Mouse (Mus musculus): ENCODE measurements around the gene Gm20708. TPM values are rescaled to one million over a fixed set of nuclear protein-coding genes. Genes with fewer than 3 reads are reported as not detected.
"Not testable (repeated sequence)": the region's sequence is repeated elsewhere in the genome, so short reads cannot be mapped to it uniquely, and the experiment has no call there.

The Gm20708 gene
- polyA plus RNA-seq, 1 experiment from 2014 or later, result 0.45 TPM

DNA sequence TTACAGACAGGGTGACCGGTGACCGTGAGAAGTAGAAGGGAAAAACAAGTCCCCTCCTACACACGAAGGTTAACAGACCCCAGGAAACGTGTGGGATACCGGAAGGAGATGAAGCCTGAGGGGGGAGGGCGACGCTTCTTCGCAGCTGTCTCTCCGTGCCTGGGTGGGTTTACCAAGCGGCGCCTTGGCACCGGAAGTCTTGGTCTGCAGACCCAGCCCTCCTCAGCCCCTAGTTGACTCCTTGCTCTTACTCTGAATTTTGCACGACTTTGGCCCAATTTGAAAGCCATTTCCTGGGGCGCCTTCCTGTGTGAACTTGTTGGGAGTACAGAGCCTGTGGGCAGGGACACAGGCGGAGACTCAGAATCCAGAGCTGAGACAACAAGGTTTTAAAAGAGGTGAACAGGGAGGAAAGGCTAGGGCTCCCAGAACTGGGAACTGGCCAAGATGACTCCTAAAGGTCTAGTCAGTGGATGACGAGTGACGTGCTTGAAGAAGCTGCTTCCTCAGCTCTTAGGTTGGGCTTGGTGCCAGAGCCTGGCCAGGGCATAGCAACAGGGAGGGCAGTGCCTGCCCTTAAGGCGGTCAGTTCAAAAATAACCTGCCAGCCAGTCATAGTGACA is 28.2 kb upstream of the Gm20708 start:
- Histone ChIP-seq H3K27ac (replicated peaks) (peak overlapping the region; percentile 99), H3K9ac (peak overlapping the region; percentile 92), H3K4me2 (peak overlapping the region; percentile 96), H3K4me3 (replicated peaks) (peak overlapping the region; percentile 74), H3K4me1 (replicated peaks) (peaks cover 82% of the 10 kb centered on the region), H3K36me3 (replicated peaks) (peaks cover 52% of the 10 kb centered on the region), H3K9me3 (replicated peaks) (no peaks in the 10 kb centered on the region), H3K27me3 (no peaks in the 10 kb centered on the region)
- ATAC-seq (ENCODE audit: insufficient read depth), result peak; percentile 8
- 2% methylated on average over 18 of the region's 18 CpGs for WGBS (ENCODE audit: insufficient replicate concordance)

DNA sequence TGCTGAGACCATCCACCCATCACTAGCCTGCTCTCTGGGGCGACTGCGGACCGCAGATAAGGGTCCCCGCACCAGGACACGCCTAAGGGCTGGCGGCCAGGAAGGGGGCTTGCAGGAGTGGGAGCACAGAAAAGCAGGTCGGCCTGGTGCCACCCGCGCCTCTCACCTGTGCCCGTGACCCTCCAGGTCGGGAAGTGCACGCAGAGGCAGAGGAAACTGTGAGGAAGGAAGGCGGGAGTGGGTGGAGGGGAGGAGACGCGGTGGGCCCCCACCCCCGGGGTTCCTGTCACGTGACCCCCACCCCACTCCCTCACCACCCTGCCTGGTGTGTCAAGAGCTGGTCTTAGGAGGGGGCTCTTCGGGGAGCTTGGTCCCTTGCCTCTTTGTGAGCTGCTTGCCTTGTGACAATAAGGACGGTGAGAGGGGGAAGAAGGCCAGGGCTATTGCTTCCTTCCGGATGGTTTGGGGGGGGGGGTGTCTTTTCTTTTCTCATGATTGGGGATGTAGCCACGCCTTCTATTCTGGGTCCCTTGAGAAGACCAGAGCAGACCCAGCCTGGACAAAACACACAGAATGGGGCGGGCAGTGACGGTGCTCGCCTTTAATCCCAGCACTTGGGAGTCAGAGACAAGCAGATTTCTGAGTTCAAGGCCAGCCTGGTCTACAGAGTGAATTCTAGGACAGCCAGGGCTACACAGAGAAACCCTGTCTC is 27.3 kb upstream of the Gm20708 start, which contains the start of the genes Tmc8 and Tmc6:
Tmc8 (plus strand) TSS at position 84 of the 712 bp plus-strand sequence.
Tmc6 (minus strand) TSS at position 206 of the 712 bp plus-strand sequence.
- Histone ChIP-seq H3K27me3 (no peaks in the 10 kb centered on the region), H3K36me3 (replicated peaks) (peaks cover 52% of the 10 kb centered on the region), H3K4me2 (peak within 1 kb of the TSS; percentile 96), H3K9ac (peak within 1 kb of the TSS; percentile 92), H3K27ac (replicated peaks) (peak within 1 kb of the TSS; percentile 99), H3K4me3 (replicated peaks) (peak within 1 kb of the TSS; percentile 74), H3K9me3 (replicated peaks) (no peaks in the 10 kb centered on the region), H3K4me1 (replicated peaks) (peaks cover 78% of the 10 kb centered on the region)
- ATAC-seq (ENCODE audit: insufficient read depth), result peak; percentile 57
- 8% methylated on average over 24 of the region's 24 CpGs for WGBS (ENCODE audit: insufficient replicate concordance)

DNA sequence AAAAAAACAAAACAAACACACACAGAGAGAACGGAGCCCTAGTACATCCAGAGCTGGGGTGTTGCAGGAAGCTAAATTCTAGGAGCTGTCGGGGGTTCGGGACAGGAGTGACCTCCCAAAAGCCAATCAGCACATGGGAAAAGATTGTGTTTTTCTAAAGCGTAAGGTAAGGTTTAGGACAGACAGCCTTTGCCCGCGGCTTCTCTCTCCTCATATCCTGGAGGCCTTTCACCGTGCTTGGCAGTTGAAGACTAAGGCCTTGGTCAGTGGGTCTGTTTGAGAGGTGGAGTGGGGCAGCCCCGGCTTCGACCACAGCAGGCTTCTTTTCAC is 26.8 kb upstream of the Gm20708 start:
- peaks cover 73% of the 10 kb centered on the region for H3K4me1 ChIP-seq (replicated peaks)
- no peaks in the 10 kb centered on the region for H3K9me3 ChIP-seq (replicated peaks)
- H3K4me3 ChIP-seq (replicated peaks), result peak overlapping the region; percentile 74
- peaks cover 52% of the 10 kb centered on the region for H3K36me3 ChIP-seq (replicated peaks)
- 10% methylated on average over 9 of the region's 9 CpGs for WGBS (ENCODE audit: insufficient replicate concordance)
- H3K4me2 ChIP-seq, result peak overlapping the region; percentile 96
- H3K27me3 ChIP-seq, result no peaks in the 10 kb centered on the region
- no peak for ATAC-seq (ENCODE audit: insufficient read depth)
- H3K27ac ChIP-seq (replicated peaks), result peak overlapping the region; percentile 99
- peak overlapping the region; percentile 92 for H3K9ac ChIP-seq

DNA sequence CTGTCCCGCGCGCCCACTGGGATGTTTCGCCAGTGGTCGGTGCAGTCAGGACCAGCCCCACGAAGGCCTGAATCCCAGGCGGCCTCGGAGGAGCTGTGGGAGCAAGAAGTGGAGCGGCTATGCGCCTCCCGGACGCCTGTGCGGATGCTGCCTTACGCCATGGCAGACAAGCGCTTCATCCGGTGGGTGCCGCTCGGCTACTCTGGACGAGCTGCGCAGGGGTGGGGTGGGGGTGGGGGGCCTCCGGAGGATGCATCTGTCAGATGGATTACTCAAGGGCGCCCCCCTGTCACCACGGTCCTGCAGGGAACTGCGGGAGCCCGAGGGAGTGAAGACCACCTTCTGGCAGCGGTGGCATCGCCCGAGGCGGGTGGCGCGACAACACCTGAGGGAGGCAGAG is 26.4 kb upstream of the Gm20708 start:
- peaks cover 52% of the 10 kb centered on the region for H3K36me3 ChIP-seq (replicated peaks)
- H3K4me1 ChIP-seq (replicated peaks), result peaks cover 69% of the 10 kb centered on the region
- ATAC-seq (ENCODE audit: insufficient read depth), result peak; percentile 1
- H3K27ac ChIP-seq (replicated peaks), result peak overlapping the region; percentile 99
- WGBS (ENCODE audit: insufficient replicate concordance), result 1% methylated on average over 31 of the region's 31 CpGs
- peak overlapping the region; percentile 92 for H3K9ac ChIP-seq
- peak overlapping the region; percentile 74 for H3K4me3 ChIP-seq (replicated peaks)
- peak overlapping the region; percentile 96 for H3K4me2 ChIP-seq
- no peaks in the 10 kb centered on the region for H3K27me3 ChIP-seq
- H3K9me3 ChIP-seq (replicated peaks), result no peaks in the 10 kb centered on the region

GRCm38 (mm10) chr11:117783683-117784309 is 25.7 kb upstream of the Gm20708 start:
- peak; percentile 20; the same call in 1 of the 2 replicates for ATAC-seq (ENCODE audit: insufficient read depth)
- peak overlapping the region; percentile 99 for H3K27ac ChIP-seq (replicated peaks)
- peak overlapping the region; percentile 96 for H3K4me2 ChIP-seq
- H3K9me3 ChIP-seq (replicated peaks), result no peaks in the 10 kb centered on the region
- H3K4me1 ChIP-seq (replicated peaks), result peaks cover 62% of the 10 kb centered on the region
- no peaks in the 10 kb centered on the region for H3K27me3 ChIP-seq
- peak overlapping the region; percentile 92 for H3K9ac ChIP-seq
- H3K36me3 ChIP-seq (replicated peaks), result peaks cover 51% of the 10 kb centered on the region
- peak overlapping the region; percentile 74 for H3K4me3 ChIP-seq (replicated peaks)
- 39% methylated on average over 10 of the region's 10 CpGs for WGBS (ENCODE audit: insufficient replicate concordance)

- peak overlapping the region; percentile 41 for H3K4me2 ChIP-seq
- WGBS (ENCODE audit: insufficient replicate concordance), result 13% methylated on average over 10 of the region's 10 CpGs
- no peaks in the 10 kb centered on the region for H3K9me3 ChIP-seq (replicated peaks)
- ATAC-seq (ENCODE audit: insufficient read depth), result no peak
- H3K36me3 ChIP-seq (replicated peaks), result peaks cover 60% of the 10 kb centered on the region
- peak overlapping the region; percentile 99 for H3K27ac ChIP-seq (replicated peaks)
- H3K4me3 ChIP-seq (replicated peaks), result no peak overlapping the region
- peak overlapping the region; percentile 17; the same call in 1 of the 2 replicates for H3K9ac ChIP-seq
- no peaks in the 10 kb centered on the region for H3K27me3 ChIP-seq
- H3K4me1 ChIP-seq (replicated peaks), result peaks cover 70% of the 10 kb centered on the region
Observed at GRCm38 (mm10) chr11:117786294-117786693, 23.2 kb upstream of the Gm20708 start.

DNA sequence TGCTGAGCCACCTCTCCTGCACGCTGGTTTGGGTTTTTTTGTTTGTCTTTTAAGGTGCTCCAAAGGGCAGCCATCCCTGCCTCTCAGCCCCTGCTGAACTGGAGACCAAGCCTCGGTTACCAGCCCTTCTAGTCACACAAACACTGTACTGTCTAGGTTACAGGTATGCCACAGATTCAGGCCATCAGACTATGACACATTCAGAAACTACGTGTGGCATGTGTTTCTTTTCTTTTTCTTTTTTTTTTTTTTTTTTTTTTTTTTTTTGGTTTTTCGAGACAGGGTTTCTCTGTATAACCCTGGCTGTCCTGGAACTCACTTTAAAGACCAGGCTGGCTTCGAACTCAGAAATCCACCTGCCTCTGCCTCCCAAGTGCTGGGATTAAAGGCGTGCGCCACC is 21.0 kb upstream of the Gm20708 start:
- Histone ChIP-seq H3K36me3 (replicated peaks) (peaks cover 73% of the 10 kb centered on the region), H3K27ac (replicated peaks) (0 out of 2 replicates have a peak overlapping the region, but pooled peaks have one; percentile 20), H3K4me1 (replicated peaks) (peaks cover 70% of the 10 kb centered on the region)
- not testable (repeated sequence) for H3K4me2 ChIP-seq; H3K9ac ChIP-seq; H3K4me3 ChIP-seq (replicated peaks); H3K27me3 ChIP-seq; H3K9me3 ChIP-seq (replicated peaks); ATAC-seq (ENCODE audit: insufficient read depth)
- WGBS (ENCODE audit: insufficient replicate concordance), result 84% methylated on average over 7 of the region's 7 CpGs

- ATAC-seq (ENCODE audit: insufficient read depth), result peak; percentile 58
- Histone ChIP-seq H3K9ac (peak overlapping the region; percentile 39), H3K36me3 (replicated peaks) (peaks cover 57% of the 10 kb centered on the region), H3K9me3 (replicated peaks) (no peaks in the 10 kb centered on the region), H3K27ac (replicated peaks) (peak overlapping the region; percentile 85), H3K4me2 (peak overlapping the region; percentile 80), H3K4me3 (replicated peaks) (peak overlapping the region; percentile 46), H3K27me3 (no peaks in the 10 kb centered on the region), H3K4me1 (replicated peaks) (peaks cover 67% of the 10 kb centered on the region)
- 4% methylated on average over 14 of the region's 14 CpGs for WGBS (ENCODE audit: insufficient replicate concordance)
Observed at GRCm38 (mm10) chr11:117790286-117790685, 19.2 kb upstream of the Gm20708 start.

DNA sequence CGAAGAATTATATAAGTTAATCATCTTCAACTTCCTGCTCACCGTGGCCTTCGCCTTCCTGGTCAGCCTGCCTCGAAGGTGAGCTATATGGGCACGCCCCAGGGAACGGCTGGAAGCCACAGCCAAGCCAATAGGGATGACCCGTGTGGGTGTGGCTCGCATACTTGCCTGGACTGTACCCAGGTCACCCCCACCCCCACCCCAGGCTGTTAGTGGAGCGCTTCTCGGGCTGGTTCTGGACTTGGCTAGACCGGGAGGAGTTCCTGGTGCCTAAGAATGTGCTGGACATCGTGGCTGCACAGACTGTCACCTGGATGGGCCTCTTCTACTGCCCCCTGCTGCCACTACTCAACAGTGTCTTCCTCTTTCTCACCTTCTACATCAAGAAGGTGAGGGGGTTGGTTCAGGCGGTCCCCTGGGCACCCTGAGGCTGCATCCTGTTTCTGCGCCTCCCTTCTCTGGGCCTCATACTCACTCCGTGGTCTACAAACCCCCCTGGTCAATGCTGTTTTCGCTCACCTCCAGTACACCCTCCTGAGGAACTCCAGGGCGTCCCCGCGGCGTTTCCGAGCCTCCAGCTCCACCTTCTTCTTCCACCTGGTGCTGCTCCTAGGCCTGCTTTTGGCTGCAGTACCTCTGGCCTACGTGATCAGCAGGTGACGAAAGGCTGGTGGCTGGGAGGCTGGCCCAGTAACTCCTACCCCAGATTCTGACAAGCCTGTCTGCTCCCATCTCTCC is 18.6 kb upstream of the Gm20708 start:
- peak overlapping the region; percentile 46 for H3K4me3 ChIP-seq (replicated peaks)
- H3K27me3 ChIP-seq, result no peaks in the 10 kb centered on the region
- peak; percentile 73 for ATAC-seq (ENCODE audit: insufficient read depth)
- H3K9me3 ChIP-seq (replicated peaks), result no peaks in the 10 kb centered on the region
- H3K27ac ChIP-seq (replicated peaks), result peak overlapping the region; percentile 85
- H3K4me1 ChIP-seq (replicated peaks), result peaks cover 67% of the 10 kb centered on the region
- peak overlapping the region; percentile 80 for H3K4me2 ChIP-seq
- H3K36me3 ChIP-seq (replicated peaks), result peaks cover 51% of the 10 kb centered on the region
- 40% methylated on average over 23 of the region's 23 CpGs for WGBS (ENCODE audit: insufficient replicate concordance)
- H3K9ac ChIP-seq, result peak overlapping the region; percentile 39

GRCm38 (mm10) chr11:117791441-117791761 is 18.1 kb upstream of the Gm20708 start:
- H3K9ac ChIP-seq, result peak overlapping the region; percentile 39; the same call in 1 of the 2 replicates
- H3K4me1 ChIP-seq (replicated peaks), result peaks cover 68% of the 10 kb centered on the region
- peaks cover 46% of the 10 kb centered on the region for H3K36me3 ChIP-seq (replicated peaks)
- no peak overlapping the region for H3K4me3 ChIP-seq (replicated peaks)
- no peaks in the 10 kb centered on the region for H3K9me3 ChIP-seq (replicated peaks)
- H3K4me2 ChIP-seq, result peak overlapping the region; percentile 80
- peak overlapping the region; percentile 85 for H3K27ac ChIP-seq (replicated peaks)
- H3K27me3 ChIP-seq, result no peaks in the 10 kb centered on the region
- 82% methylated on average over 9 of the region's 9 CpGs for WGBS (ENCODE audit: insufficient replicate concordance)
- ATAC-seq (ENCODE audit: insufficient read depth), result no peak
